In the genomic region with DNA sequence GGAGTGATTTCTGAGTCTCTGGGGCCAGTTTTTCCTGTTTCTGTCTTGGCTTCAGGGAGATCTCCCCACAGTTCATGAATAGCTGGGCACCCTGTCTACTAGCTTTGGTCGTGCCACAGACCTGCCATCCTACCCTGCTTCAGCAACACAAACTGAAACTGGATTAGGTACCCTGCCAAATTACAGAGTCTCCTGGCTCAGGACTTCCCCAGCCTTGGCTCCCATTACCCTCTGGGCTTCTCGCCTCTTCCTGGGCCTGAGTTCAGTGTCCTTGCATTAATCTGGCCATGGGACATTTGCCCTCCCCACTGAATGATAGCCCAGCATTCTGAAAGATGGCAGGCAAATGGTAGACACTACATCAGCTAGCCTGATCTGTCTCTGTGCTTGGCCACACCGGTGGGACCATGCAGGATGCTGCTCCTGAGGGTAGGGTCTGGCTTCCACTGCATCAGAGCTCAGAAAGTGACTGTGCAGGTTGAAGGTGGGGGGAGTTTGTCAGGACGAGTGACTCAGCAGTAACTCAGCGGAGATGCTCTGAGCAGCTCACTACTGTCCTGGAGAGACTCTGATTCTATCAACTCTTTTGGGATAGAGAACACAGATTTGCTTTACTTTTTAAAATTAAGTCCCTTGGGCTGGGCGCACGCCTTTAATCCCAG, we compare ENCODE assay signal across 10 mouse cellular contexts. TPM values are rescaled to one million over a fixed set of nuclear protein-coding genes. Genes with fewer than 3 reads are reported as not detected.
DNase-seq lines count a peak whose midpoint lies in the region; ATAC-seq and TF ChIP-seq lines count a peak whose summit lies in the region.
"Had no signal": no experiment of that assay in that cellular context is flagged by ENCODE, and none has a peak within 500 bp of the region (broad histone marks: within the 10 kb centered on the region; RNA-seq: fewer than 3 reads in every experiment).

No protein-coding gene starts in this region.

- 75% methylated on average over 7 of the region's 7 CpGs for WGBS in hindbrain, postnatal 0 days
- 87% methylated on average over 7 of the region's 7 CpGs for WGBS in hindbrain, embryonic 14.5 days
- WGBS in liver, adult 2 months: 54% methylated on average over 7 of the region's 7 CpGs

- H3K4me2 ChIP-seq in hindbrain, postnatal 0 days (ENCODE audit: low read depth, low read length): no peak overlapping the region
- no peak overlapping the region for H3K4me2 ChIP-seq in hindbrain, embryonic 14.5 days (replicated peaks)

- peak overlapping the region; percentile 26; the same call in 1 of the 2 replicates for H3K27ac ChIP-seq in hindbrain, postnatal 0 days
- H3K27ac ChIP-seq in hindbrain, embryonic 14.5 days: no peak overlapping the region
- H3K27ac ChIP-seq in liver, adult 2 months (replicated peaks; ENCODE audit: insufficient read depth, low read depth, low read length): no peak overlapping the region

- peaks cover 11% of the 10 kb centered on the region; the same call in 1 of the 2 replicates for H3K4me1 ChIP-seq in hindbrain, postnatal 0 days (ENCODE audit: insufficient read depth, low read length)
- no peaks in the 10 kb centered on the region for H3K4me1 ChIP-seq in hindbrain, embryonic 14.5 days (replicated peaks; ENCODE audit: control insufficient read depth, insufficient read depth, low read length)
- H3K4me1 ChIP-seq in liver, adult 2 months (ENCODE audit: control insufficient read depth, insufficient read depth, low read length): peaks cover 2% of the 10 kb centered on the region; the same call in 1 of the 2 replicates

- no peak for TF ChIP-seq POLR2A in liver, adult 2 months (IDR thresholded peaks at IDR 0.05; ENCODE audit: extremely low read depth, insufficient read depth, low read length)

- no peak for TF ChIP-seq CTCF in hindbrain, postnatal 0 days (IDR thresholded peaks at IDR 0.05; ENCODE audit: low read depth)
- no peak for TF ChIP-seq CTCF in liver, adult 2 months (IDR thresholded peaks at IDR 0.05; ENCODE audit: low read depth, low read length)

- no peaks in the 10 kb centered on the region for H3K79me2 ChIP-seq in liver, adult 2 months (ENCODE audit: control insufficient read depth, insufficient read depth, low read length)

- peaks cover 12% of the 10 kb centered on the region for H3K36me3 ChIP-seq in hindbrain, postnatal 0 days (ENCODE audit: insufficient read depth, low read length)
- H3K36me3 ChIP-seq in hindbrain, embryonic 14.5 days (replicated peaks; ENCODE audit: control insufficient read depth, insufficient read depth): peaks cover 15% of the 10 kb centered on the region
- H3K36me3 ChIP-seq in liver, adult 2 months (ENCODE audit: control insufficient read depth, insufficient read depth, low read length): no peaks in the 10 kb centered on the region

- H3K4me3 ChIP-seq in hindbrain, postnatal 0 days (ENCODE audit: low read length): no peak overlapping the region
- H3K4me3 ChIP-seq in hindbrain, embryonic 14.5 days (replicated peaks; ENCODE audit: low read length): no peak overlapping the region
- 0 out of 2 replicates have a peak overlapping the region, but pooled peaks have one; percentile 18 for H3K4me3 ChIP-seq in liver, adult 2 months (ENCODE audit: insufficient read depth, low read depth, low read length)

- H3K9me3 ChIP-seq in hindbrain, postnatal 0 days (ENCODE audit: low read length): no peaks in the 10 kb centered on the region
- H3K9me3 ChIP-seq in hindbrain, embryonic 14.5 days (ENCODE audit: control insufficient read depth, low read length): no peaks in the 10 kb centered on the region

- H3K9ac ChIP-seq in hindbrain, postnatal 0 days (replicated peaks; ENCODE audit: low read length): no peak overlapping the region
- H3K9ac ChIP-seq in hindbrain, embryonic 14.5 days: no peak overlapping the region
- H3K9ac ChIP-seq in liver, adult 2 months (ENCODE audit: low read depth, low read length): 0 out of 2 replicates have a peak overlapping the region, but pooled peaks have one; percentile 3

- H3K27me3 ChIP-seq in hindbrain, postnatal 0 days (ENCODE audit: insufficient read depth, low read length): no peaks in the 10 kb centered on the region
- H3K27me3 ChIP-seq in hindbrain, embryonic 14.5 days (ENCODE audit: control insufficient read depth, insufficient read depth, low read length): no peaks in the 10 kb centered on the region
- no peaks in the 10 kb centered on the region for H3K27me3 ChIP-seq in liver, adult 2 months (ENCODE audit: control insufficient read depth, insufficient read depth, low read length)

- peak; percentile 25; the same call in 1 of the 2 replicates for ATAC-seq in hindbrain, postnatal 0 days
- ATAC-seq in hindbrain, embryonic 14.5 days (ENCODE audit: low FRiP score): no peak
- ATAC-seq: inflammation-experienced regulatory T-cells, adult 6 months had no signal

- peak; percentile 66 for DNase-seq in adrenal gland, adult 2 months
- DNase-seq in adrenal gland, adult 18-20 months (ENCODE audit: low spot score in 2 of 2): no peak
- DNase-seq in hindbrain, postnatal 0 days (ENCODE audit: low spot score): peak; percentile 54
- no peak for DNase-seq in hindbrain, embryonic 14.5 days (ENCODE audit: low spot score)
- peak; percentile 82 for DNase-seq in cerebellum, adult 11-12 months
- DNase-seq in liver, adult 2 months (ENCODE audit: extremely low read depth, low read depth, low spot score): no peak
- DNase-seq in urinary bladder, postnatal 4 days (ENCODE audit: low spot score in 2 of 2): no peak
- no peak for DNase-seq in T-cell, adult 2 months (ENCODE audit: low spot score)
- DNase-seq: thymus, postnatal 25 days had no signal

RNA-seq across cellular contexts. Expression of a gene that starts 26.1 kb away (rescaled TPM):
- total RNA-seq in adrenal gland, adult 2 months (2021): 10 to 100 TPM in 1 of 2 experiments, 1 to 10 TPM in 1; 6.4 to 11.2 TPM
- polyA plus RNA-seq in adrenal gland, adult 2 months (2012; rRNA removed): 12.2 and 15.4 TPM in 2 replicates
- 10 to 100 TPM in 1 of 2 experiments, 1 to 10 TPM in 1; 8.5 to 10.5 TPM for total RNA-seq in adrenal gland, adult 18-20 months (2021)
- total RNA-seq in hindbrain, postnatal 0 days (2014; rRNA removed): 138 and 151 TPM in 2 replicates
- 33.5 and 34.0 TPM in 2 replicates for polyA plus RNA-seq in hindbrain, postnatal 0 days (2015; fragmentation: Nextera tagmentation; extraction: Ambion mirVana)
- 31.0 and 33.9 TPM in 2 replicates for polyA plus RNA-seq in hindbrain, embryonic 14.5 days (2014; fragmentation: Nextera tagmentation; extraction: Ambion mirVana)
- total RNA-seq in liver, adult 2 months (2014; rRNA removed): 1.6 and 1.9 TPM in 2 replicates
- polyA plus RNA-seq in liver, adult 2 months (2012; rRNA removed): 2.2 and 2.5 TPM in 2 replicates

RNA-seq across cellular contexts. Expression of a gene that starts 49.1 kb away (rescaled TPM):
- total RNA-seq in adrenal gland, adult 2 months (2021): 1 to 10 TPM; 4.7 TPM
- polyA plus RNA-seq in adrenal gland, adult 2 months (2012; rRNA removed): 2.8 and 2.9 TPM in 2 replicates
- 1 to 10 TPM; 4.6 to 6.9 TPM for total RNA-seq in adrenal gland, adult 18-20 months (2021)
- total RNA-seq in hindbrain, postnatal 0 days (2014; rRNA removed): 6.2 and 7.7 TPM in 2 replicates
- 7.4 and 7.9 TPM in 2 replicates for polyA plus RNA-seq in hindbrain, postnatal 0 days (2015; fragmentation: Nextera tagmentation; extraction: Ambion mirVana)
- polyA plus RNA-seq in hindbrain, embryonic 14.5 days (2014; fragmentation: Nextera tagmentation; extraction: Ambion mirVana): 10.7 and 14.0 TPM in 2 replicates
- total RNA-seq in liver, adult 2 months (2014; rRNA removed): 3.8 and 4.8 TPM in 2 replicates
- polyA plus RNA-seq in liver, adult 2 months (2012; rRNA removed): 6.4 and 8.0 TPM in 2 replicates

RNA-seq across cellular contexts. Expression of a gene that starts 52.3 kb away (rescaled TPM):
- 10 to 100 TPM; 19.9 to 23.7 TPM for total RNA-seq in adrenal gland, adult 2 months (2021)
- polyA plus RNA-seq in adrenal gland, adult 2 months (2012; rRNA removed): 11.7 and 15.5 TPM in 2 replicates
- total RNA-seq in adrenal gland, adult 18-20 months (2021): 10 to 100 TPM; 22.4 to 24.3 TPM
- 21.3 and 31.8 TPM in 2 replicates for total RNA-seq in hindbrain, postnatal 0 days (2014; rRNA removed)
- polyA plus RNA-seq in hindbrain, postnatal 0 days (2015; fragmentation: Nextera tagmentation; extraction: Ambion mirVana): 5.7 and 6.2 TPM in 2 replicates
- polyA plus RNA-seq in hindbrain, embryonic 14.5 days (2014; fragmentation: Nextera tagmentation; extraction: Ambion mirVana): 10.0 and 10.4 TPM in 2 replicates
- 8.9 and 10.1 TPM in 2 replicates for total RNA-seq in liver, adult 2 months (2014; rRNA removed)
- 3.6 and 4.1 TPM in 2 replicates for polyA plus RNA-seq in liver, adult 2 months (2012; rRNA removed)

Comparison
In these comparisons a context has a peak if more than half of its experiments do, and no peak if none do; other contexts are left out.
1. DNase-seq: peak in adrenal gland, adult 2 months (single experiment), hindbrain, postnatal 0 days (single experiment) and cerebellum, adult 11-12 months (single experiment); none in adrenal gland, adult 18-20 months (0 of 2), hindbrain, embryonic 14.5 days (single experiment), liver, adult 2 months (single experiment), urinary bladder, postnatal 4 days (0 of 2) and T-cell, adult 2 months (single experiment).
2. RNA of a gene that starts 26.1 kb away (total RNA-seq): 138 to 151 TPM in hindbrain, postnatal 0 days; 6.4 to 11.2 TPM in adrenal gland, adult 2 months, 8.5 to 10.5 TPM in adrenal gland, adult 18-20 months and 1.6 to 1.9 TPM in liver, adult 2 months; every median in the first group is over 10 times any median in the second.